Mouse (Mus musculus): ENCODE data around the gene Oxct2a. TPM values are rescaled to one million over a fixed set of nuclear protein-coding genes. Genes with fewer than 3 reads are reported as not detected.
"Not testable (repeated sequence)": the region's sequence is repeated elsewhere in the genome, so short reads cannot be mapped to it uniquely, and the experiment has no call there.

The Oxct2a gene
- total and polyA plus RNA-seq, 2 experiments from 2014 or later, result not detected

DNA sequence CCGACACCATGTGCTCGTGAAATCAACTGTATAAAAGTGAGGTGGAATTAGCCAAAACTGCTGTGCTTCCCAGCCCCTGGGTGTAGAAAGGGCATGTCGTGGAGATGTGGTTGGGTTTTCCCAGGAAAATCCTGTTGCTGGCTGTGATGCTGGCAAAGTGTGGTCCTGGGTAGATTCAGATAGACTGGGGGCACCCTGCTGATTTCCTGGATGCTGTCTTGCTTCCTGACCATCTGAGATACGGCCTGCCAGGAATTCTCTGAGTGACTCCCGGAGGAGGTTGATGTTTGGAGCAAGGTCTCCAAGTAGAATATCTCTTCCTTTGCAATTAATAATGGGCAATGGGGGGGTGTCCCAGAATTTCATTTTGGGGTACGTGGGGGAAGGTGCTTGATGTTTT, 5.5 kb upstream of the Oxct2a start:
- H3K4me3 ChIP-seq (ENCODE audit: low read depth, low read length), result no peak overlapping the region
- H3K4me1 ChIP-seq (ENCODE audit: control insufficient read depth, insufficient read depth), result peaks cover 5% of the 10 kb centered on the region; the same call in 1 of the 2 replicates
- no peak overlapping the region for H3K27ac ChIP-seq (ENCODE audit: low read depth)
- no peak overlapping the region for H3K9ac ChIP-seq (replicated peaks; ENCODE audit: low read depth, low read length)
- H3K27me3 ChIP-seq (ENCODE audit: control insufficient read depth, insufficient read depth, low read length), result no peaks in the 10 kb centered on the region
- ATAC-seq (ENCODE audit: insufficient read depth, low read depth) (no peak), DNase-seq (ENCODE audit: low spot score) (no peak)
- TF ChIP-seq EP300 (IDR thresholded peaks at IDR 0.05; ENCODE audit: low read depth) (no peak), CTCF (IDR thresholded peaks at IDR 0.05; ENCODE audit: low read depth) (no peak)
- WGBS, result 65% methylated on average over 6 of the region's 6 CpGs
- no peak overlapping the region for H3K4me2 ChIP-seq (ENCODE audit: low read depth, low read length)
- H3K36me3 ChIP-seq (replicated peaks; ENCODE audit: control insufficient read depth, insufficient read depth, low read length), result no peaks in the 10 kb centered on the region
- H3K9me3 ChIP-seq (replicated peaks; ENCODE audit: control insufficient read depth, low read length), result no peaks in the 10 kb centered on the region

DNA sequence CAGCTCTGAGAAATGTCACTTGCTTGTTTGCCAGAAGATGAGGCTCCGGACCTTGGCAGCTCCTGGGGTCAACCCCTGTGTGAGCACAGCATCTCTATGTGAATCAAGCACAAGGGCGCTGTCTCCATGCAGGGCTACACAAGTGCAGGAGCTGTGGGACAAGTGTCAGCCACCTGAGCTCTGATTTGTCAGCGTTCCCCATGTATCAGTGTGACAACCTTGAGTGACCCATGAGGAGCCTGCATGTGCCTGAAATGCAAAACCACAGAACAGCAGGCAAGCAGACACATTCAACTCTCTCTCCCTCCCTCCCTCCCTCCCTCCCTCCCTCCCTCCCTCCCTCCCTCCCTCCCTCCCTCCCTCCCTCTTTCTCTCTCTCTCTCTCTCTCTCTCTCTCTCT, 4.2 kb upstream of the Oxct2a start:
- Histone ChIP-seq H3K27me3 (ENCODE audit: control insufficient read depth, insufficient read depth, low read length) (peaks cover 10% of the 10 kb centered on the region; the same call in 1 of the 2 replicates), H3K9ac (replicated peaks; ENCODE audit: low read depth, low read length) (no peak overlapping the region), H3K4me1 (ENCODE audit: control insufficient read depth, insufficient read depth) (peaks cover 5% of the 10 kb centered on the region; the same call in 1 of the 2 replicates), H3K27ac (ENCODE audit: low read depth) (no peak overlapping the region), H3K9me3 (replicated peaks; ENCODE audit: control insufficient read depth, low read length) (no peaks in the 10 kb centered on the region), H3K36me3 (replicated peaks; ENCODE audit: control insufficient read depth, insufficient read depth, low read length) (no peaks in the 10 kb centered on the region), H3K4me3 (ENCODE audit: low read depth, low read length) (no peak overlapping the region), H3K4me2 (ENCODE audit: low read depth, low read length) (no peak overlapping the region)
- 42% methylated on average over 3 of the region's 3 CpGs for WGBS
- ATAC-seq (ENCODE audit: insufficient read depth, low read depth) (peak; percentile 53; the same call in 1 of the 2 replicates), DNase-seq (ENCODE audit: low spot score) (peak; percentile 56)
- TF ChIP-seq CTCF (IDR thresholded peaks at IDR 0.05; ENCODE audit: low read depth) (no peak), EP300 (IDR thresholded peaks at IDR 0.05; ENCODE audit: low read depth) (no peak)

DNA sequence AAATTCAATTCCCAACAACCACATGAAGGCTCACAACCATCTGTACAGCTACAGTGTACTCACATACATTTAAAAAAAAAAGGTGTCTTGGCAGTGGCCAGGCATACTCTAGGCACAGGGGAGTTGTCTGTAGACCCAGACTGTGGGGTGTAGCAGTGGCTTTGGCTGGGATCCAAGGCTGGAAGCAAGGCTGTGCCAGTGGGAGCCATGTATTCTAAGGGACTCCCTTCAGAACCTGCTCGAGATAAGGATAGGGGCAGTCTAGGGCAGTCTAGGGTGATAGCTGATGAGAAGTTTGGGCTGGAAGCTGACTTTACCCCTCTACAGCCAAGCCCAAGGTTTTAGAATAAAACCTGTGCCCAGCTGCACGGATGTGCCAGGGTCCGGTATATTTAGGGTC, 2.7 kb upstream of the Oxct2a start:
- ATAC-seq (ENCODE audit: insufficient read depth, low read depth), result peak; percentile 19; the same call in 1 of the 2 replicates
- Histone ChIP-seq H3K9ac (replicated peaks; ENCODE audit: low read depth, low read length) (no peak overlapping the region), H3K9me3 (replicated peaks; ENCODE audit: control insufficient read depth, low read length) (no peaks in the 10 kb centered on the region), H3K27me3 (ENCODE audit: control insufficient read depth, insufficient read depth, low read length) (peaks cover 15% of the 10 kb centered on the region; the same call in 1 of the 2 replicates), H3K36me3 (replicated peaks; ENCODE audit: control insufficient read depth, insufficient read depth, low read length) (no peaks in the 10 kb centered on the region), H3K4me3 (ENCODE audit: low read depth, low read length) (no peak overlapping the region), H3K4me1 (ENCODE audit: control insufficient read depth, insufficient read depth) (peaks cover 5% of the 10 kb centered on the region; the same call in 1 of the 2 replicates), H3K4me2 (ENCODE audit: low read depth, low read length) (no peak overlapping the region), H3K27ac (ENCODE audit: low read depth) (no peak overlapping the region)
- 55% methylated on average over 3 of the region's 3 CpGs for WGBS
- DNase-seq (ENCODE audit: low spot score), result no peak
- no peak for TF ChIP-seq EP300 (IDR thresholded peaks at IDR 0.05; ENCODE audit: low read depth)
- no peak for TF ChIP-seq CTCF (IDR thresholded peaks at IDR 0.05; ENCODE audit: low read depth)

GRCm38 (mm10) chr4:123322910-123323309, 524 bp downstream of the Oxct2a start:
- ATAC-seq (ENCODE audit: insufficient read depth, low read depth); H3K27ac ChIP-seq (ENCODE audit: low read depth); H3K4me1 ChIP-seq (ENCODE audit: control insufficient read depth, insufficient read depth); H3K36me3 ChIP-seq (replicated peaks; ENCODE audit: control insufficient read depth, insufficient read depth, low read length); H3K9me3 ChIP-seq (replicated peaks; ENCODE audit: control insufficient read depth, low read length); DNase-seq (ENCODE audit: low spot score); H3K9ac ChIP-seq (replicated peaks; ENCODE audit: low read depth, low read length): not testable (repeated sequence)
- 7% methylated on average over 13 of the region's 38 CpGs for WGBS
- Histone ChIP-seq H3K4me3 (ENCODE audit: low read depth, low read length) (peak overlapping the region; percentile 19; the same call in 1 of the 2 replicates), H3K27me3 (ENCODE audit: control insufficient read depth, insufficient read depth, low read length) (peaks cover 15% of the 10 kb centered on the region; the same call in 1 of the 2 replicates), H3K4me2 (ENCODE audit: low read depth, low read length) (peak overlapping the region; percentile 30)

- Histone ChIP-seq H3K27ac (ENCODE audit: low read depth) (no peak overlapping the region), H3K9me3 (replicated peaks; ENCODE audit: control insufficient read depth, low read length) (no peaks in the 10 kb centered on the region), H3K4me2 (ENCODE audit: low read depth, low read length) (no peak overlapping the region), H3K27me3 (ENCODE audit: control insufficient read depth, insufficient read depth, low read length) (no peaks in the 10 kb centered on the region), H3K36me3 (replicated peaks; ENCODE audit: control insufficient read depth, insufficient read depth, low read length) (no peaks in the 10 kb centered on the region), H3K4me1 (ENCODE audit: control insufficient read depth, insufficient read depth) (no peaks in the 10 kb centered on the region), H3K9ac (replicated peaks; ENCODE audit: low read depth, low read length) (no peak overlapping the region), H3K4me3 (ENCODE audit: low read depth, low read length) (no peak overlapping the region)
- no peak for ATAC-seq (ENCODE audit: insufficient read depth, low read depth)
- no peak for DNase-seq (ENCODE audit: low spot score)
- WGBS, result 82% methylated on average over 3 of the region's 3 CpGs
- TF ChIP-seq CTCF (IDR thresholded peaks at IDR 0.05; ENCODE audit: low read depth) (no peak), EP300 (IDR thresholded peaks at IDR 0.05; ENCODE audit: low read depth) (no peak)
These were observed 8.9 kb downstream of the Oxct2a start for GRCm38 (mm10) chr4:123314497-123314896.

DNA sequence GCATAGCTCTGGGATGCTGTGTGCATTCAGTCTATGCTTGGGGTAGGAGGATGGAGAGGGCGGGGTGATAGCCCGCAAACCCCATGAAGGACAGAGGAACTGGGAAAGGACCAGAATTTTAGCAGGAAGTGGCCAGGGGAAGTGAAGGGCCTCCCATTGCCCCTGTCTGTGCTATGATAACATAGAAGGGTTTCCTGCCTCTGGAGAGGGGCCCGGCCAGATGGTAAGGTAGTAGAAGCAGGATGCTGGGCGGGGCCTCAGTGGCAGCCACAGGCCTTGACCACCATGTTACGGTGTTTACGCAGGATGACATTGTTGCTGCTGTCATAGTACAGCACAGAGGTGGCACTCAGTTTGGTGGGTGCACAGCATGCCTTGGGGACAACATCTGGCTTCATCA, 10.4 kb downstream of the Oxct2a start:
- Histone ChIP-seq H3K4me1 (ENCODE audit: control insufficient read depth, insufficient read depth) (peaks cover 1% of the 10 kb centered on the region; the same call in 1 of the 2 replicates), H3K9ac (replicated peaks; ENCODE audit: low read depth, low read length) (no peak overlapping the region), H3K36me3 (replicated peaks; ENCODE audit: control insufficient read depth, insufficient read depth, low read length) (no peaks in the 10 kb centered on the region), H3K9me3 (replicated peaks; ENCODE audit: control insufficient read depth, low read length) (no peaks in the 10 kb centered on the region), H3K4me2 (ENCODE audit: low read depth, low read length) (no peak overlapping the region), H3K27me3 (ENCODE audit: control insufficient read depth, insufficient read depth, low read length) (no peaks in the 10 kb centered on the region), H3K27ac (ENCODE audit: low read depth) (no peak overlapping the region), H3K4me3 (ENCODE audit: low read depth, low read length) (no peak overlapping the region)
- 77% methylated on average over 6 of the region's 6 CpGs for WGBS
- DNase-seq (ENCODE audit: low spot score) (no peak), ATAC-seq (ENCODE audit: insufficient read depth, low read depth) (no peak)
- TF ChIP-seq CTCF (IDR thresholded peaks at IDR 0.05; ENCODE audit: low read depth) (no peak), EP300 (IDR thresholded peaks at IDR 0.05; ENCODE audit: low read depth) (no peak)
